Mouse (Mus musculus): ENCODE results near the gene Prdm2. TPM values are rescaled to one million over a fixed set of nuclear protein-coding genes. Genes with fewer than 3 reads are reported as not detected.

Prdm2 gene
- total and polyA plus RNA-seq, 3 experiments = 4.3 to 13.5 TPM; not detected in 1

GRCm38 (mm10) chr4:143183141-143183540 is 29.7 kb downstream of the Prdm2 start:
- no peak for TF ChIP-seq POLR2AphosphoS2 (IDR thresholded peaks at IDR 0.05; ENCODE audit: low read length)
- TF ChIP-seq ZMIZ1 (IDR thresholded peaks at IDR 0.05; ENCODE audit: low read depth, low read length) = no peak
- no peak for TF ChIP-seq RAD21 (IDR thresholded peaks at IDR 0.05; ENCODE audit: low read depth, low read length)
- TF ChIP-seq ZC3H11A (IDR thresholded peaks at IDR 0.05; ENCODE audit: low read depth, low read length) = no peak
- TF ChIP-seq ZKSCAN1 (IDR thresholded peaks at IDR 0.05; ENCODE audit: low read depth, low read length) = no peak
- no peak for TF ChIP-seq USF1 (IDR thresholded peaks at IDR 0.05; ENCODE audit: low read depth, low read length)
- no peak for TF ChIP-seq SMC3 (IDR thresholded peaks at IDR 0.05; ENCODE audit: low read depth, low read length)
- no peak for TF ChIP-seq ZNF384 (IDR thresholded peaks at IDR 0.05; ENCODE audit: low read depth, low read length)
- TF ChIP-seq CHD1 (IDR thresholded peaks at IDR 0.05; ENCODE audit: low read depth, low read length) = no peak
- Histone ChIP-seq H3K4me1 (ENCODE audit: control insufficient read depth in 1 of 2, insufficient read depth in 2 of 2, low read length in 2 of 2) (no peaks in the 10 kb centered on the region), H3K4me3 (ENCODE audit: control insufficient read depth in 1 of 2, insufficient read depth in 1 of 2, low read depth in 2 of 2, low read length in 2 of 2) (no peak overlapping the region)

GRCm38 (mm10) chr4:143180731-143181130 is 32.1 kb downstream of the Prdm2 start:
- no peaks in the 10 kb centered on the region for H3K27me3 ChIP-seq (ENCODE audit: control insufficient read depth in 1 of 2, insufficient read depth in 2 of 2, low read length in 2 of 2)
- no peak overlapping the region for H3K4me3 ChIP-seq (ENCODE audit: control insufficient read depth in 1 of 2, insufficient read depth in 1 of 2, low read depth in 2 of 2, low read length in 2 of 2)
- H3K79me2 ChIP-seq (ENCODE audit: control insufficient read depth, insufficient read depth, low read length, poor library complexity) = no peaks in the 10 kb centered on the region
- no peaks in the 10 kb centered on the region for H3K9me3 ChIP-seq (replicated peaks; ENCODE audit: insufficient read depth, low read length)
- DNase-seq (ENCODE audit: low read depth, low spot score) = no peak
- H3K36me3 ChIP-seq (ENCODE audit: control insufficient read depth in 1 of 2, insufficient read depth in 2 of 2, low read length in 2 of 2) = peaks cover 0 to 5% of the 10 kb centered on the region in 2 experiments; a peak in 2 of 4 replicates
- no peak overlapping the region for H3K9ac ChIP-seq (ENCODE audit: control insufficient read depth, low read depth, low read length, poor library complexity, severe bottlenecking)
- no peak overlapping the region for H3K27ac ChIP-seq (ENCODE audit: control insufficient read depth, low read depth, low read length)
- H3K4me1 ChIP-seq (ENCODE audit: control insufficient read depth in 1 of 2, insufficient read depth in 2 of 2, low read length in 2 of 2) = no peaks in the 10 kb centered on the region
- TF ChIP-seq MAZ (IDR thresholded peaks at IDR 0.05; ENCODE audit: low read depth, low read length) (no peak), TBP (IDR thresholded peaks at IDR 0.05; ENCODE audit: low read depth, low read length) (no peak), MAX (IDR thresholded peaks at IDR 0.05; ENCODE audit: low read length) (no peak), GABPA (IDR thresholded peaks at IDR 0.05; ENCODE audit: low read depth, low read length) (no peak), ZNF384 (IDR thresholded peaks at IDR 0.05; ENCODE audit: low read depth, low read length) (no peak)

More at GRCm38 (mm10) chr4:143183141-143183540, 29.7 kb downstream of the Prdm2 start:
- no peak for DNase-seq (ENCODE audit: low read depth, low spot score)
- H3K27me3 ChIP-seq (ENCODE audit: control insufficient read depth in 1 of 2, insufficient read depth in 2 of 2, low read length in 2 of 2) = no peaks in the 10 kb centered on the region
- H3K9me3 ChIP-seq (replicated peaks; ENCODE audit: insufficient read depth, low read length) = no peaks in the 10 kb centered on the region
- peaks cover 0 to 5% of the 10 kb centered on the region in 2 experiments; a peak in 2 of 4 replicates for H3K36me3 ChIP-seq (ENCODE audit: control insufficient read depth in 1 of 2, insufficient read depth in 2 of 2, low read length in 2 of 2)
- no peak overlapping the region for H3K9ac ChIP-seq (ENCODE audit: control insufficient read depth, low read depth, low read length, poor library complexity, severe bottlenecking)
- H3K79me2 ChIP-seq (ENCODE audit: control insufficient read depth, insufficient read depth, low read length, poor library complexity) = no peaks in the 10 kb centered on the region
- H3K27ac ChIP-seq (ENCODE audit: control insufficient read depth, low read depth, low read length) = no peak overlapping the region

DNA sequence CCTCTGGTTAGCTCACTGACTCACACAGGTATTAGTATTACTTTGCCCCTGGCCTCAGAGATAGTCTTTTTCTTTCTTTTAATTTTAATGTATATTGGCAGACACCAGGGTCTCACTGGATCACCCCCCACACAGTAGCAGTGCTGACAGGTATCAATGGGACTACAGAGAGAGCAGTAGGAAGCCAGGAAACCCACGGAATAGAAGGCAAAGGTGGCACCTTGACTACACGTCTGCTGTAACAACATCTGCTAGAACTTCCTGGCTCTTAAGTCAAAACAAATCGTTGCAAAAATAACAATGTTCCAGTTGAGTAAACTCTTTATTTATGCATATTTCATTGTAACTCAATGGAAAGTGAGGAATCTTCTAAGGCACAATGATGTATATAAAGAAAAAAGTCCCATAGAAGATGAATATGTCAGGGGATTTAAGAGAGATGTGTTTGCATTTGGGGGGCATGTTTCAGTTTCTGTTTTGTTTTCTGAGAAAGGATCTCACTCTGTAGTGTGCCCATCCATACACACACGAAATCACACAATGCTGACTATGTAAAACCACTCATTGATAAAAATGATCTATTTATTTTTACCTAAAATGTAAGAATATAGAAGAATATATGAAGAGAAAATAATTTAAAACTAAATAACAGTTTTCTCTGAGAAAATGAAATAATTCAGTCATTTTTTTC is 41.0 kb downstream of the Prdm2 start:
- Histone ChIP-seq H3K27me3 (ENCODE audit: control insufficient read depth in 1 of 2, insufficient read depth in 2 of 2, low read length in 2 of 2) (no peaks in the 10 kb centered on the region), H3K9ac (ENCODE audit: control insufficient read depth, low read depth, low read length, poor library complexity, severe bottlenecking) (no peak overlapping the region), H3K79me2 (ENCODE audit: control insufficient read depth, insufficient read depth, low read length, poor library complexity) (no peaks in the 10 kb centered on the region), H3K9me3 (replicated peaks; ENCODE audit: insufficient read depth, low read length) (no peaks in the 10 kb centered on the region), H3K4me3 (ENCODE audit: control insufficient read depth in 1 of 2, insufficient read depth in 1 of 2, low read depth in 2 of 2, low read length in 2 of 2) (no peak overlapping the region), H3K36me3 (ENCODE audit: control insufficient read depth in 1 of 2, insufficient read depth in 2 of 2, low read length in 2 of 2) (peaks cover 0 to 1% of the 10 kb centered on the region in 2 experiments; a peak in 2 of 4 replicates), H3K4me1 (ENCODE audit: control insufficient read depth in 1 of 2, insufficient read depth in 2 of 2, low read length in 2 of 2) (no peaks in the 10 kb centered on the region), H3K27ac (ENCODE audit: control insufficient read depth, low read depth, low read length) (no peak overlapping the region)
- DNase-seq (ENCODE audit: low read depth, low spot score) = no peak
- TF ChIP-seq SMC3 (IDR thresholded peaks at IDR 0.05; ENCODE audit: low read depth, low read length) (no peak), RAD21 (IDR thresholded peaks at IDR 0.05; ENCODE audit: low read depth, low read length) (no peak), POLR2A (IDR thresholded peaks at IDR 0.05; ENCODE audit: control insufficient read depth in 1 of 2, insufficient read depth in 1 of 2, low read depth in 1 of 2, low read length in 2 of 2, poor library complexity in 1 of 2) (no peak), CHD1 (IDR thresholded peaks at IDR 0.05; ENCODE audit: low read depth, low read length) (no peak), JUND (IDR thresholded peaks at IDR 0.05; ENCODE audit: low read depth, low read length) (no peak), POLR2AphosphoS2 (IDR thresholded peaks at IDR 0.05; ENCODE audit: low read length) (no peak), ZKSCAN1 (IDR thresholded peaks at IDR 0.05; ENCODE audit: low read depth, low read length) (no peak), MAX (IDR thresholded peaks at IDR 0.05; ENCODE audit: low read length) (no peak), MAFK (IDR thresholded peaks at IDR 0.05; ENCODE audit: borderline replicate concordance, low read depth, low read length) (no peak), CTCF (IDR thresholded peaks at IDR 0.05 in 2 of 3, conservative IDR thresholded peaks at IDR 0.05 in 1 of 3; ENCODE audit: control insufficient read depth in 1 of 3, insufficient read depth in 1 of 3, low read depth in 2 of 3, low read length in 3 of 3, poor library complexity in 1 of 3, severe bottlenecking in 1 of 3) (no peak)

All from MEL (cell line).